Comparison of ENCODE assay signal across 12 mouse cellular contexts in genomic region chr4:150956369-150957105, GRCm38 (mm10). TPM values are rescaled to one million over a fixed set of nuclear protein-coding genes. Genes with fewer than 3 reads are reported as not detected.
DNase-seq lines count a peak whose midpoint lies in the region; ATAC-seq lines count a peak whose summit lies in the region.
"Had no signal": no experiment of that assay in that cellular context is flagged by ENCODE, and none has a peak within 500 bp of the region (broad histone marks: within the 10 kb centered on the region; RNA-seq: fewer than 3 reads in every experiment).

No protein-coding gene starts in this region.

- peak overlapping the region; percentile 57 for H3K27ac ChIP-seq in forebrain, embryonic 13.5 days
- no peak overlapping the region for H3K27ac ChIP-seq in forebrain, embryonic 10.5 days
- H3K27ac ChIP-seq in midbrain, embryonic 13.5 days, result peak overlapping the region; percentile 72
- no peak overlapping the region for H3K27ac ChIP-seq in midbrain, embryonic 11.5 days (ENCODE audit: low read depth, low read length)
- H3K27ac ChIP-seq in stomach, embryonic 15.5 days, result no peak overlapping the region

- 39% methylated on average over 13 of the region's 13 CpGs for WGBS in forebrain, embryonic 13.5 days
- WGBS in forebrain, embryonic 10.5 days, result 89% methylated on average over 13 of the region's 13 CpGs
- WGBS in midbrain, embryonic 13.5 days, result 45% methylated on average over 13 of the region's 13 CpGs
- WGBS in midbrain, embryonic 11.5 days, result 76% methylated on average over 13 of the region's 13 CpGs
- WGBS in stomach, embryonic 15.5 days, result 45% methylated on average over 13 of the region's 13 CpGs

- H3K36me3 ChIP-seq in forebrain, embryonic 13.5 days (ENCODE audit: poor library complexity, severe bottlenecking), result no peaks in the 10 kb centered on the region
- no peaks in the 10 kb centered on the region for H3K36me3 ChIP-seq in forebrain, embryonic 10.5 days (replicated peaks)
- no peaks in the 10 kb centered on the region for H3K36me3 ChIP-seq in midbrain, embryonic 13.5 days
- H3K36me3 ChIP-seq in midbrain, embryonic 11.5 days (ENCODE audit: control insufficient read depth, insufficient read depth, low read length), result no peaks in the 10 kb centered on the region
- no peaks in the 10 kb centered on the region for H3K36me3 ChIP-seq in stomach, embryonic 15.5 days

- no peak overlapping the region for H3K4me3 ChIP-seq in forebrain, embryonic 13.5 days
- no peak overlapping the region for H3K4me3 ChIP-seq in forebrain, embryonic 10.5 days
- H3K4me3 ChIP-seq in midbrain, embryonic 13.5 days (replicated peaks), result no peak overlapping the region
- H3K4me3 ChIP-seq in midbrain, embryonic 11.5 days (ENCODE audit: low read depth, low read length), result no peak overlapping the region
- H3K4me3 ChIP-seq in stomach, embryonic 15.5 days (replicated peaks), result no peak overlapping the region

- no peaks in the 10 kb centered on the region for H3K27me3 ChIP-seq in forebrain, embryonic 13.5 days
- H3K27me3 ChIP-seq in forebrain, embryonic 10.5 days (ENCODE audit: poor library complexity, severe bottlenecking), result no peaks in the 10 kb centered on the region
- H3K27me3 ChIP-seq in midbrain, embryonic 13.5 days, result no peaks in the 10 kb centered on the region
- H3K27me3 ChIP-seq in midbrain, embryonic 11.5 days (ENCODE audit: control insufficient read depth, insufficient read depth, low read length), result no peaks in the 10 kb centered on the region
- H3K27me3 ChIP-seq in stomach, embryonic 15.5 days (replicated peaks), result no peaks in the 10 kb centered on the region

- ATAC-seq in forebrain, embryonic 13.5 days, result peak; percentile 33; the same call in 1 of the 2 replicates
- ATAC-seq in midbrain, embryonic 13.5 days, result peak; percentile 91
- no peak for ATAC-seq in midbrain, embryonic 11.5 days (ENCODE audit: low FRiP score)
- peak; percentile 58; the same call in 1 of the 2 replicates for ATAC-seq in stomach, embryonic 15.5 days (ENCODE audit: insufficient read depth, low FRiP score, low read depth)

- no peak for DNase-seq in forebrain, embryonic 10.5 days (ENCODE audit: extremely low spot score, low spot score)
- DNase-seq in midbrain, embryonic 11.5 days (ENCODE audit: low spot score, missing footprints), result no peak
- peak; percentile 30 for DNase-seq in layer of hippocampus, postnatal 10 days (ENCODE audit: low spot score in 2 of 2)
- no peak for DNase-seq in heart, postnatal 4 days
- no peak for DNase-seq in gastrocnemius, adult 18-20 months (ENCODE audit: low spot score)
- DNase-seq: cerebellum, adult 8-10 months had no signal

- no peaks in the 10 kb centered on the region for H3K9me3 ChIP-seq in forebrain, embryonic 13.5 days (replicated peaks)
- no peaks in the 10 kb centered on the region for H3K9me3 ChIP-seq in forebrain, embryonic 10.5 days
- H3K9me3 ChIP-seq in midbrain, embryonic 13.5 days, result no peaks in the 10 kb centered on the region
- H3K9me3 ChIP-seq in midbrain, embryonic 11.5 days (ENCODE audit: control insufficient read depth, low read length), result no peaks in the 10 kb centered on the region
- no peaks in the 10 kb centered on the region for H3K9me3 ChIP-seq in stomach, embryonic 15.5 days

- 0 out of 2 replicates have a peak overlapping the region, but pooled peaks have one; percentile 14 for H3K4me2 ChIP-seq in forebrain, embryonic 13.5 days
- no peak overlapping the region for H3K4me2 ChIP-seq in midbrain, embryonic 13.5 days (replicated peaks)
- no peak overlapping the region for H3K4me2 ChIP-seq in midbrain, embryonic 11.5 days
- H3K4me2 ChIP-seq in stomach, embryonic 15.5 days, result no peak overlapping the region

- peaks cover 10% of the 10 kb centered on the region for H3K4me1 ChIP-seq in forebrain, embryonic 13.5 days
- no peaks in the 10 kb centered on the region for H3K4me1 ChIP-seq in forebrain, embryonic 10.5 days
- H3K4me1 ChIP-seq in midbrain, embryonic 13.5 days (replicated peaks), result peaks cover 13% of the 10 kb centered on the region
- H3K4me1 ChIP-seq in midbrain, embryonic 11.5 days (ENCODE audit: control insufficient read depth, insufficient read depth, low read length), result no peaks in the 10 kb centered on the region
- no peaks in the 10 kb centered on the region; the same call in 1 of the 2 replicates for H3K4me1 ChIP-seq in stomach, embryonic 15.5 days

- H3K9ac ChIP-seq in forebrain, embryonic 13.5 days, result no peak overlapping the region
- no peak overlapping the region for H3K9ac ChIP-seq in midbrain, embryonic 13.5 days (replicated peaks)
- H3K9ac ChIP-seq in midbrain, embryonic 11.5 days (ENCODE audit: low read length), result no peak overlapping the region
- H3K9ac ChIP-seq in stomach, embryonic 15.5 days, result no peak overlapping the region

RNA-seq across cellular contexts. Expression of gene Uts2, which starts 40.4 kb away (rescaled TPM):
- polyA plus RNA-seq in forebrain, embryonic 13.5 days (2015; fragmentation: Nextera tagmentation; extraction: Ambion mirVana), result not detected in 2 replicates
- not detected in 2 replicates for polyA plus RNA-seq in forebrain, embryonic 10.5 days (2016; fragmentation: Nextera tagmentation; extraction: Ambion mirVana)
- polyA plus RNA-seq in midbrain, embryonic 13.5 days (2015; fragmentation: Nextera tagmentation; extraction: Ambion mirVana), result not detected in 2 replicates
- not detected in 2 replicates for polyA plus RNA-seq in midbrain, embryonic 11.5 days (2014; fragmentation: Nextera tagmentation; extraction: Ambion mirVana)
- total RNA-seq in layer of hippocampus, postnatal 10 days (2021), result not detected
- not detected in 2 replicates for polyA plus RNA-seq in stomach, embryonic 15.5 days (2015; fragmentation: Nextera tagmentation; extraction: Ambion mirVana)
- total RNA-seq in heart, postnatal 4 days (2021), result not detected
- not detected for total RNA-seq in gastrocnemius, adult 18-20 months (2021)
- total RNA-seq: heart, postnatal 10 days; left cerebral cortex, postnatal 10 days had no signal
- polyA plus RNA-seq: frontal cortex, adult 2 months had no signal

RNA-seq across cellular contexts. Expression of gene Tnfrsf9, which starts 42.2 kb away (rescaled TPM):
- polyA plus RNA-seq in forebrain, embryonic 13.5 days (2015; fragmentation: Nextera tagmentation; extraction: Ambion mirVana), result 0.13 and 0.16 TPM in 2 replicates
- polyA plus RNA-seq in forebrain, embryonic 10.5 days (2016; fragmentation: Nextera tagmentation; extraction: Ambion mirVana), result 0.32 and 0.49 TPM in 2 replicates
- polyA plus RNA-seq in midbrain, embryonic 13.5 days (2015; fragmentation: Nextera tagmentation; extraction: Ambion mirVana), result 0.12 and 0.16 TPM in 2 replicates
- 0.18 and 0.30 TPM in 2 replicates for polyA plus RNA-seq in midbrain, embryonic 11.5 days (2014; fragmentation: Nextera tagmentation; extraction: Ambion mirVana)
- total RNA-seq in layer of hippocampus, postnatal 10 days (2021), result under 1 TPM; 0.38 to 0.39 TPM
- 0.98 and 1.2 TPM in 2 replicates for polyA plus RNA-seq in stomach, embryonic 15.5 days (2015; fragmentation: Nextera tagmentation; extraction: Ambion mirVana)
- under 1 TPM in 1 of 2 experiments, not detected in 1; 0.25 TPM for total RNA-seq in heart, postnatal 4 days (2021)
- under 1 TPM; 0.21 to 0.46 TPM for total RNA-seq in gastrocnemius, adult 18-20 months (2021)

RNA-seq across cellular contexts. Expression of gene Park7, which starts 42.3 kb away (rescaled TPM):
- polyA plus RNA-seq in forebrain, embryonic 13.5 days (2015; fragmentation: Nextera tagmentation; extraction: Ambion mirVana), result 414 and 420 TPM in 2 replicates
- 497 and 502 TPM in 2 replicates for polyA plus RNA-seq in forebrain, embryonic 10.5 days (2016; fragmentation: Nextera tagmentation; extraction: Ambion mirVana)
- 373 and 377 TPM in 2 replicates for polyA plus RNA-seq in midbrain, embryonic 13.5 days (2015; fragmentation: Nextera tagmentation; extraction: Ambion mirVana)
- polyA plus RNA-seq in midbrain, embryonic 11.5 days (2014; fragmentation: Nextera tagmentation; extraction: Ambion mirVana), result 383 and 406 TPM in 2 replicates
- 100 to 1,000 TPM; 253 to 269 TPM for total RNA-seq in layer of hippocampus, postnatal 10 days (2021)
- polyA plus RNA-seq in stomach, embryonic 15.5 days (2015; fragmentation: Nextera tagmentation; extraction: Ambion mirVana), result 411 and 424 TPM in 2 replicates
- total RNA-seq in heart, postnatal 4 days (2021), result 100 to 1,000 TPM; 187 to 190 TPM
- 100 to 1,000 TPM; 750 to 787 TPM for total RNA-seq in gastrocnemius, adult 18-20 months (2021)

Comparison
In these comparisons a context has a peak if more than half of its experiments do, and no peak if none do; other contexts are left out.
1. H3K27ac ChIP-seq: peak in forebrain, embryonic 13.5 days (single experiment) and midbrain, embryonic 13.5 days (single experiment); none in forebrain, embryonic 10.5 days (single experiment), midbrain, embryonic 11.5 days (single experiment) and stomach, embryonic 15.5 days (single experiment).
2. DNase-seq: peak in layer of hippocampus, postnatal 10 days (2 of 2); none in forebrain, embryonic 10.5 days (single experiment), midbrain, embryonic 11.5 days (single experiment), heart, postnatal 4 days (single experiment) and gastrocnemius, adult 18-20 months (single experiment).